Mouse (Mus musculus) forebrain, postnatal 0 days (tissue): ENCODE measurements around the gene Fam25c. TPM values are rescaled to one million over a fixed set of nuclear protein-coding genes. Genes with fewer than 3 reads are reported as not detected.

Experiments
- ATAC-seq: fragments of 200-750 bp; cut with Nextera tagmentation; 2 replicates; pipeline ENCODE4 v1.8.0; 2017; ENCODE audit warnings: mild to moderate bottlenecking, moderate library complexity
- DNase-seq: peaks from one replicate; pipeline ENCODE4 v3.0.0-alpha.2; 2015
- H3K27ac ChIP-seq: fragments of 300-500 bp; sonication (generic); 2 replicates; pipeline ENCODE4 v1.5.1; 2014; ENCODE audit warnings: low read depth, mild to moderate bottlenecking, antibody characterized with exemption, low read length, moderate library complexity, mixed read lengths
- H3K27me3 ChIP-seq: fragments of 300-500 bp; sonication (generic); 2 replicates; pipeline ENCODE4 v1.6.1; 2014; ENCODE audit warnings: mild to moderate bottlenecking, low read length, mixed read lengths; ENCODE audit not compliant: insufficient read depth
- H3K36me3 ChIP-seq: fragments of 300-500 bp; sonication (generic); 2 replicates; pipeline ENCODE4 v1.6.1; 2014; ENCODE audit warnings: mild to moderate bottlenecking, moderate library complexity; ENCODE audit not compliant: insufficient read depth
- H3K4me1 ChIP-seq: fragments of 300-500 bp; sonication (generic); 2 replicates; pipeline ENCODE4 v1.6.1; 2014; ENCODE audit warnings: antibody characterized with exemption; ENCODE audit not compliant: insufficient read depth
- H3K4me2 ChIP-seq: fragments of 300-500 bp; sonication (generic); 2 replicates; pipeline ENCODE4 v1.6.1; 2014; ENCODE audit warnings: low read depth, mild to moderate bottlenecking, moderate library complexity
- H3K4me3 ChIP-seq: fragments of 300-500 bp; sonication (generic); 2 replicates; pipeline ENCODE4 v1.5.1; 2014; ENCODE audit warnings: low read depth, low read length, mixed read lengths
- H3K9ac ChIP-seq: fragments of 300-500 bp; sonication (generic); 2 replicates; pipeline ENCODE4 v1.6.1; 2014; ENCODE audit warnings: mild to moderate bottlenecking
- H3K9me3 ChIP-seq: fragments of 300-500 bp; sonication (generic); 2 replicates; pipeline ENCODE4 v1.6.1; 2016; ENCODE audit warnings: low read length
- CTCF ChIP-seq: sonication (generic); IDR thresholded peaks from 2 replicates; pipeline ENCODE4 v1.5.1; 2016; ENCODE audit warnings: antibody characterized with exemption, control low read depth, low read depth
- WGBS: fragments of 180-500 bp; shearing (Covaris S2); extraction: QIAGEN DNeasy Blood & Tissue Kit; methylation state at CpG from one replicate; pipeline ENCODE4 v1.1.7; 2014; 5-methylcytosine and 5-hydroxymethylcytosine counted together
- polyA plus RNA-seq: library from polyadenylated mRNA; unstranded; fragments of >200 nt; fragmentation: Nextera tagmentation; extraction: Ambion mirVana; gene quantifications from 2 replicates; pipeline ENCODE4 v1.2.1, GENCODE M21; 2015
- total RNA-seq: library from RNA; depleted of rRNA; stranded (reverse); fragments of >200 nt; gene quantifications from 2 replicates; pipeline ENCODE4 v1.2.3, GENCODE M21; 2014

Gene Fam25c
- total and polyA plus RNA-seq, 2 experiments from 2014 or later: not detected

DNA sequence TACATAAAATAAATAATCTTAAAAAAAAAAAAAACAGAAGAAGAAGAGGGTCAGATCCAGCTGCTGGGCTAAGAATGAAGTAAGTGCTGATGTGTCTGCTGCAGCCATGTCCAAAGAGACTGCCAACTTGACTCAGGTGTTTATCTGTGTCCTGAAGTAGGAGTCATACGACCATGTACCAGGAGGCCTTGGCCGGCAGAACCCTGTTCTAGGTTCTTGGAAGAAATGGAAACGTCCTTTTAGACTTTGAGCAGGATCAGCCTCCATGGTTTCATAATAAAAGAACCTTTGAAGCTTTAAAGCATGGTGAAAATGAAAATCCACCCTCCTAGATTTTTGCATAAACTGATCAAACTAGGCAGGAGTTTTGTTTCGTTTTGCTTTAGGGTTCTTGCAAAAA lies 777 bp downstream of the Fam25c start:
- TF ChIP-seq CTCF: no peak
- Histone ChIP-seq H3K9ac (no peak overlapping the region), H3K9me3 (no peaks in the 10 kb centered on the region), H3K4me3 (no peak overlapping the region), H3K27me3 (no peaks in the 10 kb centered on the region), H3K36me3 (no peaks in the 10 kb centered on the region), H3K4me1 (no peaks in the 10 kb centered on the region), H3K4me2 (no peak overlapping the region), H3K27ac (no peak overlapping the region)
- 89% methylated on average over 4 of the region's 4 CpGs for WGBS
- ATAC-seq (no peak), DNase-seq (no peak)

DNA sequence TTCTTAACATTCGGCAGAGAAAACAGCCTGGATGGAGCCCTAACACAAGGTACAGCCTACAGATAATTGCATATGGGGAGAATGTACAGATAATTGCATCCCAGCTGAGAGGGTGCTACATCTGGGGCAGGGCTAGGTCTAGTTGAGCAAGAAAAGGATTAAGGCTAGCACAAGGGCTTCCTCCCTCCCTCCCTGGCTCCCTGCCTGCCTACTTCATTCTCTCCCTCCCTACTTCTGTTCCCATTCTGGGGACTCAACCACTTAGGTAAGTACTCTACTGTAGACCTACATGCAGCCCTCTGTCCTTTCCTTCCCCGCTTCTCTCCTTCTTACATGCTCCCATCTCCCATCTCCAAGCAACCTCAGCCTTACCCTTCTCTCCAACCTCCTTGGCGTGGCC lies 1.9 kb downstream of the Fam25c start:
- 87% methylated on average over 3 of the region's 3 CpGs for WGBS
- Histone ChIP-seq H3K4me2 (no peak overlapping the region), H3K9me3 (no peaks in the 10 kb centered on the region), H3K36me3 (no peaks in the 10 kb centered on the region), H3K27me3 (no peaks in the 10 kb centered on the region), H3K9ac (no peak overlapping the region), H3K4me1 (no peaks in the 10 kb centered on the region), H3K27ac (no peak overlapping the region), H3K4me3 (no peak overlapping the region)
- no peak for TF ChIP-seq CTCF
- no peak for ATAC-seq
- DNase-seq: no peak

DNA sequence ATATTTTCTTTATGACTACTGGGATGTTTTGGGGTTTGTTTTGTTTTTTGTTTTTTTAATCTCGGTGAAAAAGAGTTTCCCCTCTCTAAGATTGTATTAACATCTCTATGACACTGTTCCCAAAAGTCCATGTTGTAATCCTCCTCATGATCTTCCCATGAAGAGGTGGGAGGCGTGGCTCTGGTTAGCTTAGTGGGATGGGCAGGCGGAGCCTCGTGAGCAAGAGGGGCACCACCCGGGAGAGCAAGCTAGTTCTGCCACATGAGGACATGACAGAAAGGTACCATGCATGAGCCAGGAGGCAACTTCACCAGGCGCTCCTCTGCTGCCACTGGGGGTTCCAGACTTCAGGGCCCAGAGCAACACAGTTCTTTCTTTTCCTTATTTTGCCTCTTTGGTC lies 2.7 kb downstream of the Fam25c start:
- Histone ChIP-seq H3K27me3 (no peaks in the 10 kb centered on the region), H3K4me3 (no peak overlapping the region), H3K9me3 (no peaks in the 10 kb centered on the region), H3K4me2 (no peak overlapping the region), H3K36me3 (no peaks in the 10 kb centered on the region), H3K4me1 (no peaks in the 10 kb centered on the region), H3K9ac (no peak overlapping the region), H3K27ac (no peak overlapping the region)
- ATAC-seq: no peak
- DNase-seq: no peak
- TF ChIP-seq CTCF: no peak
- 71% methylated on average over 6 of the region's 6 CpGs for WGBS

DNA sequence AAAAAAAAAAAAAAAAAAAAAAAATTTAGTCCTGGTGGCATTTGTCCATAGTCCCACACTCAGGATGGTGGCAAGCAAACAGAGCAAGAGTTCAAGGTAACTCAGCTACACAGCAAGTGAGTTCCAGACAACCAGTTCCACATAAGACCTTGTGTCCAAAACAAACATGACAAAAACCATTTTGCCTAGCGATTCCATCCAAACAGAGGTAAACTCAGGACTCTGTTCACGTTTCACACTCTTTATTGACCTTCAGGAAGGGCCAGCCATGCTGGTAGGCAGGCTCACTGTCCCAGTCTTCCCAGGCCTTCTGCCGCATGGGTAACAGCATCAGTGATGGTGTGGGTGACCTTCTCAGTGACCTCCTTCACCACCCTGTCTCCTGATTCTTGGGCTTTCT lies 3.6 kb downstream of the Fam25c start:
- Histone ChIP-seq H3K4me1 (no peaks in the 10 kb centered on the region), H3K9ac (no peak overlapping the region), H3K9me3 (no peaks in the 10 kb centered on the region), H3K27ac (no peak overlapping the region), H3K27me3 (no peaks in the 10 kb centered on the region), H3K4me2 (no peak overlapping the region), H3K4me3 (no peak overlapping the region), H3K36me3 (no peaks in the 10 kb centered on the region)
- DNase-seq (no peak), ATAC-seq (no peak)
- no peak for TF ChIP-seq CTCF
- 81% methylated on average over 3 of the region's 3 CpGs for WGBS

DNA sequence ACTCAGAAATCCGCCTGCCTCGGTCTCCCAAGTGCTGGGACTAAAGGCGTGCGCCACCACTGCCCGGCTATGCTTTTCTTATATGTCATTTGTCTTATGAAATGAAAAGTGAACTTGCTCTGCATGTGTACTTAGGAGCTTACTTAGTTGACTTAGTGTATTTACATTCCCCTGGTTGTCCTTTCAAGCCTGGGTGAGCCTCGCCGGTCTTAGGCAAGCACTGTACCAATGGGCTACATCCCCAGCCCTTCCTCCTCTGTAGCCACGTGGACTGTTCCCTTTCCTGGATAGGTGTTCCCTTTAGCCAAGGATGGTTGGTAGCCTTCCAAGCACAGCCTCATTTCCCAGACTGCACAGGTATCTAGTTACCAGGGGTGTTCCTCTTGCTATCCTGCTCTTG lies 6.2 kb downstream of the Fam25c start:
- Histone ChIP-seq H3K4me2 (no peak overlapping the region), H3K36me3 (peaks cover 5% of the 10 kb centered on the region), H3K4me3 (no peak overlapping the region), H3K9ac (no peak overlapping the region), H3K4me1 (no peaks in the 10 kb centered on the region), H3K27me3 (no peaks in the 10 kb centered on the region), H3K27ac (no peak overlapping the region), H3K9me3 (no peaks in the 10 kb centered on the region)
- DNase-seq: no peak
- WGBS: 86% methylated on average over 8 of the region's 8 CpGs
- no peak for ATAC-seq
- TF ChIP-seq CTCF: no peak

DNA sequence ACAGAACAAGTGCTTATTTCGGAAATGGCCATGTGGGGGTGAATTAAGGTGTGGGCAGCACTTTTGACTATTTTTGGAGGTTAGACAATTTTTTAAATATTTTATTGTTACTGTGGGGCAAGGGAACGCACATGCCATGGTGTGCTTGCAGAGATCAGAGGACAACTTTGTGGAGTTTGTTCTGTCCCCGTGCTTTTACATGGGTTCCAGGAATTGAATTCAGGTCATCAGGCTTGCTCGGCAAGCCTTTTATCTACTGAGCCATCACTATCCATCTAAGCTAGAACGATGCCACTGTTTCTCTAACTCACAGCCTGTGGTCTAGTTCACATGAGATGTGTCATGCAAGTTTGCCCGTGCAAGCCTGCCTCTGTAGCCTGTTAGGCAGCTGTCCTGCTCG lies 6.9 kb downstream of the Fam25c start:
- H3K27ac ChIP-seq: no peak overlapping the region
- peaks cover 9% of the 10 kb centered on the region for H3K36me3 ChIP-seq
- H3K9me3 ChIP-seq: no peaks in the 10 kb centered on the region
- DNase-seq: no peak
- 75% methylated on average over 7 of the region's 7 CpGs for WGBS
- ATAC-seq: no peak
- no peak overlapping the region for H3K9ac ChIP-seq
- TF ChIP-seq CTCF: no peak
- H3K4me1 ChIP-seq: no peaks in the 10 kb centered on the region
- H3K4me3 ChIP-seq: no peak overlapping the region
- H3K27me3 ChIP-seq: no peaks in the 10 kb centered on the region
- no peak overlapping the region for H3K4me2 ChIP-seq

DNA sequence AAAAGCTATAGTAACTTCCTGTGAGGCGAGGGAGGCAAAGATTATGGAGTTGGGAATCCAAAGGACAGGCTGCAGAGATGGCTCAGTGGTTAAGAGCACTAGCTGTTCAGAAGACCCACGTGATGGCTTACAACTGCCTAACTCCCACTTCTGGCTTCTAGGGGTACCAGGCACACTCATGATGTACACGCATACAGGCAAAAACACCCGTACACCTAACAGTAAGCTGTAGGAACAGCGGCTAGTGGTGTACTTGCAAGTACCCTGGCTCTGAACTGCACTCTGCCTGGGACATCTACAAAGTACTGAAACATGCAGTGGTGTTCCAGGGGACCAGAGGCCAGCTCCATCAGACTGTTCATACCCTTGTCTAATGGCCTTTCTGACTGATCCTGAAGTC lies 8.1 kb downstream of the Fam25c start:
- Histone ChIP-seq H3K27me3 (no peaks in the 10 kb centered on the region), H3K9me3 (no peaks in the 10 kb centered on the region), H3K4me2 (no peak overlapping the region), H3K4me3 (no peak overlapping the region), H3K27ac (no peak overlapping the region), H3K4me1 (no peaks in the 10 kb centered on the region), H3K36me3 (peaks cover 15% of the 10 kb centered on the region), H3K9ac (no peak overlapping the region)
- ATAC-seq: no peak
- DNase-seq: no peak
- TF ChIP-seq CTCF: no peak
- WGBS: 91% methylated on average over 5 of the region's 5 CpGs
